Mouse (Mus musculus) stomach, embryonic 14.5 days (tissue): Measurements from ENCODE around the gene Cwc27. TPM values are rescaled to one million over a fixed set of nuclear protein-coding genes. Genes with fewer than 3 reads are reported as not detected.

Experiments
- ATAC-seq: fragments of 200-750 bp; cut with Nextera tagmentation; 2 replicates; pipeline ENCODE4 v1.8.0; 2017; ENCODE audit warnings: low read depth, moderate TSS enrichment; ENCODE audit not compliant: insufficient number of reproducible peaks, insufficient read depth, low FRiP score
- H3K27ac ChIP-seq: fragments of 300-500 bp; sonication (generic); 2 replicates; pipeline ENCODE4 v1.5.1; 2014; ENCODE audit warnings: mild to moderate bottlenecking, low read length, moderate library complexity, mixed read lengths
- H3K27me3 ChIP-seq: fragments of 300-500 bp; sonication (generic); 2 replicates; pipeline ENCODE4 v1.6.1; 2014; ENCODE audit warnings: low read length, control low read depth, mixed read lengths; ENCODE audit not compliant: control insufficient read depth, insufficient read depth
- H3K36me3 ChIP-seq: fragments of 300-500 bp; sonication (generic); 2 replicates; pipeline ENCODE4 v1.6.1; 2014; ENCODE audit warnings: mild to moderate bottlenecking, control low read depth, low read length, moderate library complexity, mixed read lengths; ENCODE audit not compliant: control insufficient read depth, insufficient read depth
- H3K4me1 ChIP-seq: fragments of 300-500 bp; sonication (generic); 2 replicates; pipeline ENCODE4 v1.6.1; 2014; ENCODE audit warnings: low read length, control low read depth, mixed read lengths; ENCODE audit not compliant: control insufficient read depth, insufficient read depth
- H3K4me2 ChIP-seq: fragments of 300-500 bp; sonication (generic); replicated peaks from 2 replicates; pipeline ENCODE4 v1.6.1; 2014; ENCODE audit warnings: low read depth, low read length, control low read depth
- H3K4me3 ChIP-seq: fragments of 300-500 bp; sonication (generic); 2 replicates; pipeline ENCODE4 v1.5.1; 2014; ENCODE audit warnings: low read depth, low read length, control low read depth
- H3K9ac ChIP-seq: fragments of 300-500 bp; sonication (generic); replicated peaks from 2 replicates; pipeline ENCODE4 v1.6.1; 2014; ENCODE audit warnings: low read depth, mild to moderate bottlenecking, control low read depth, low read length, moderate library complexity, mixed read lengths
- H3K9me3 ChIP-seq: fragments of 300-500 bp; sonication (generic); 2 replicates; pipeline ENCODE4 v1.6.1; 2016; ENCODE audit warnings: low read depth, low read length, control low read depth; ENCODE audit not compliant: control insufficient read depth
- WGBS: fragments of 180-500 bp; shearing (Covaris S2); extraction: QIAGEN DNeasy Blood & Tissue Kit; methylation state at CpG from one replicate; pipeline ENCODE4 v1.1.7; 2014; 5-methylcytosine and 5-hydroxymethylcytosine counted together
- polyA plus RNA-seq: library from polyadenylated mRNA; unstranded; fragments of >200 nt; fragmentation: Nextera tagmentation; extraction: Ambion mirVana; gene quantifications from 2 replicates; pipeline ENCODE4 v1.2.1, GENCODE M21; 2014

Cwc27 gene
- polyA plus RNA-seq, 1 experiment from 2014 or later: 36.4 TPM

- no peak overlapping the region for H3K9ac ChIP-seq
- no peaks in the 10 kb centered on the region for H3K4me1 ChIP-seq
- no peaks in the 10 kb centered on the region for H3K9me3 ChIP-seq
- ATAC-seq: no peak
- H3K36me3 ChIP-seq: peaks cover 51% of the 10 kb centered on the region
- no peaks in the 10 kb centered on the region for H3K27me3 ChIP-seq
- no peak overlapping the region for H3K27ac ChIP-seq
- WGBS: 91% methylated on average over 13 of the region's 13 CpGs
- no peak overlapping the region for H3K4me3 ChIP-seq
- no peak overlapping the region for H3K4me2 ChIP-seq
These were observed 15.9 kb upstream of the Cwc27 start for GRCm38 (mm10) chr13:104832811-104833210.

- 0 out of 2 replicates have a peak, but pooled peaks cover 3% of the 10 kb centered on the region for H3K4me1 ChIP-seq
- no peak overlapping the region for H3K4me2 ChIP-seq
- peaks cover 16% of the 10 kb centered on the region for H3K36me3 ChIP-seq
- 85% methylated on average over 2 of the region's 2 CpGs for WGBS
- ATAC-seq: no peak
- no peaks in the 10 kb centered on the region; the same call in 1 of the 2 replicates for H3K9me3 ChIP-seq
- H3K27me3 ChIP-seq: no peaks in the 10 kb centered on the region
- H3K9ac ChIP-seq: no peak overlapping the region
- H3K4me3 ChIP-seq: no peak overlapping the region
- no peak overlapping the region for H3K27ac ChIP-seq
These were observed 8.5 kb upstream of the Cwc27 start for GRCm38 (mm10) chr13:104825470-104825869.

- Histone ChIP-seq H3K4me2 (no peak overlapping the region), H3K27me3 (no peaks in the 10 kb centered on the region), H3K27ac (no peak overlapping the region), H3K9ac (no peak overlapping the region), H3K9me3 (no peaks in the 10 kb centered on the region; the same call in 1 of the 2 replicates), H3K36me3 (no peaks in the 10 kb centered on the region; the same call in 1 of the 2 replicates), H3K4me3 (no peak overlapping the region), H3K4me1 (0 out of 2 replicates have a peak, but pooled peaks cover 6% of the 10 kb centered on the region)
- WGBS: 30% methylated on average over 8 of the region's 8 CpGs
- ATAC-seq: 0 out of 2 replicates have a peak, but pooled peaks have one; percentile 28
These were observed 5.5 kb upstream of the Cwc27 start for GRCm38 (mm10) chr13:104822411-104822838.

- no peak overlapping the region for H3K4me2 ChIP-seq
- no peak overlapping the region for H3K9ac ChIP-seq
- no peaks in the 10 kb centered on the region for H3K27me3 ChIP-seq
- WGBS: 89% methylated on average over 1 of the region's 1 CpGs
- H3K36me3 ChIP-seq: no peaks in the 10 kb centered on the region; the same call in 1 of the 2 replicates
- ATAC-seq: no peak
- H3K9me3 ChIP-seq: no peaks in the 10 kb centered on the region
- no peak overlapping the region for H3K4me3 ChIP-seq
- 0 out of 2 replicates have a peak, but pooled peaks cover 6% of the 10 kb centered on the region for H3K4me1 ChIP-seq
- no peak overlapping the region for H3K27ac ChIP-seq
These were observed 5.0 kb upstream of the Cwc27 start for GRCm38 (mm10) chr13:104821908-104822307.

- H3K27me3 ChIP-seq: no peaks in the 10 kb centered on the region
- H3K4me3 ChIP-seq: no peak overlapping the region
- H3K4me1 ChIP-seq: 0 out of 2 replicates have a peak, but pooled peaks cover 6% of the 10 kb centered on the region
- H3K27ac ChIP-seq: no peak overlapping the region
- no peak overlapping the region for H3K4me2 ChIP-seq
- no peak overlapping the region for H3K9ac ChIP-seq
- no peaks in the 10 kb centered on the region for H3K9me3 ChIP-seq
- H3K36me3 ChIP-seq: no peaks in the 10 kb centered on the region; the same call in 1 of the 2 replicates
- ATAC-seq: no peak
These were observed 4.2 kb upstream of the Cwc27 start for GRCm38 (mm10) chr13:104821192-104821591.

- Histone ChIP-seq H3K4me2 (peak overlapping the region; percentile 67), H3K9ac (peak overlapping the region; percentile 70), H3K27me3 (no peaks in the 10 kb centered on the region), H3K4me1 (0 out of 2 replicates have a peak, but pooled peaks cover 6% of the 10 kb centered on the region), H3K4me3 (peak overlapping the region; percentile 79), H3K27ac (no peak overlapping the region), H3K36me3 (no peaks in the 10 kb centered on the region), H3K9me3 (no peaks in the 10 kb centered on the region)
- 50% methylated on average over 12 of the region's 12 CpGs for WGBS
- no peak for ATAC-seq
These were observed 754 bp upstream of the Cwc27 start for GRCm38 (mm10) chr13:104817696-104818095.

- WGBS: 5% methylated on average over 8 of the region's 8 CpGs
- ATAC-seq: no peak; the same call in 1 of the 2 replicates
- peak overlapping the region; percentile 80; the same call in 1 of the 2 replicates for H3K27ac ChIP-seq
These were observed 690 bp downstream of the Cwc27 start for GRCm38 (mm10) chr13:104816270-104816634.

GRCm38 (mm10) chr13:104805681-104806080 lies 11.3 kb downstream of the Cwc27 start:
- H3K4me2 ChIP-seq: no peak overlapping the region
- H3K4me3 ChIP-seq: no peak overlapping the region
- WGBS: 61% methylated on average over 3 of the region's 3 CpGs
- no peaks in the 10 kb centered on the region for H3K4me1 ChIP-seq
- H3K9ac ChIP-seq: no peak overlapping the region
- ATAC-seq: no peak
- H3K9me3 ChIP-seq: no peaks in the 10 kb centered on the region
- peaks cover 27% of the 10 kb centered on the region for H3K36me3 ChIP-seq
- H3K27ac ChIP-seq: no peak overlapping the region
- no peaks in the 10 kb centered on the region for H3K27me3 ChIP-seq

More at GRCm38 (mm10) chr13:104816270-104816634, 690 bp downstream of the Cwc27 start:
- Histone ChIP-seq H3K4me2 (peak overlapping the region; percentile 67), H3K9ac (peak overlapping the region; percentile 70), H3K36me3 (no peaks in the 10 kb centered on the region), H3K4me1 (0 out of 2 replicates have a peak, but pooled peaks cover 3% of the 10 kb centered on the region), H3K4me3 (peak overlapping the region; percentile 79), H3K27me3 (no peaks in the 10 kb centered on the region), H3K9me3 (no peaks in the 10 kb centered on the region)
